24 mouse cellular contexts compared by ENCODE assay signal in genomic region chr9:62450355-62450754, GRCm38 (mm10).
DNase-seq lines count a peak whose midpoint lies in the region; ATAC-seq and TF ChIP-seq lines count a peak whose summit lies in the region.
"Had no signal": no experiment of that assay in that cellular context is flagged by ENCODE, and none has a peak within 500 bp of the region (broad histone marks: within the 10 kb centered on the region; RNA-seq: fewer than 3 reads in every experiment).

No protein-coding gene starts in this region.

- peak; percentile 72 to 78 for DNase-seq in cerebellum, adult 2 months
- DNase-seq in cerebellum, postnatal 4 days (ENCODE audit: low spot score in 2 of 2) = no peak
- no peak for DNase-seq in heart, postnatal 14 days
- no peak for DNase-seq in frontal cortex, postnatal 25 days (ENCODE audit: low spot score in 2 of 2)
- DNase-seq: adrenal gland, postnatal 25 days; gastrocnemius, postnatal 14 days; heart, adult 18-20 months; layer of hippocampus, adult 9-11 months; thymus, adult 18-20 months; thymus, postnatal 36 days had no signal

- 22% methylated on average over 6 of the region's 6 CpGs for WGBS in cerebellum, adult 2 months
- WGBS in heart, embryonic 15.5 days = 64% methylated on average over 6 of the region's 6 CpGs
- WGBS in midbrain, embryonic 13.5 days = 84% methylated on average over 6 of the region's 6 CpGs
- WGBS in midbrain, embryonic 16.5 days = 89% methylated on average over 6 of the region's 6 CpGs
- WGBS in olfactory bulb, adult 2 months = 85% methylated on average over 6 of the region's 6 CpGs

- peaks cover 46% of the 10 kb centered on the region for H3K4me1 ChIP-seq in cerebellum, adult 2 months (ENCODE audit: control insufficient read depth, insufficient read depth, low read length)
- peaks cover 45% of the 10 kb centered on the region for H3K4me1 ChIP-seq in heart, embryonic 15.5 days (replicated peaks)
- peaks cover under 1% of the 10 kb centered on the region; the same call in 1 of the 2 replicates for H3K4me1 ChIP-seq in midbrain, embryonic 13.5 days (replicated peaks)
- H3K4me1 ChIP-seq in midbrain, embryonic 16.5 days (ENCODE audit: control insufficient read depth, insufficient read depth, low read length) = no peaks in the 10 kb centered on the region
- peaks cover 38% of the 10 kb centered on the region for H3K4me1 ChIP-seq in olfactory bulb, adult 2 months (ENCODE audit: control insufficient read depth, insufficient read depth, low read length)
- H3K4me1 ChIP-seq: hindbrain, embryonic 10.5 days had no signal

- intact Hi-C loops in heart, postnatal 14 days (cut with DNase I) = loop anchor here (5.0 kb wide), 1 partner anchor 33 kb away; no protein-coding TSS in a partner anchor

- H3K9me3 ChIP-seq in heart, embryonic 15.5 days (replicated peaks) = no peaks in the 10 kb centered on the region
- no peaks in the 10 kb centered on the region for H3K9me3 ChIP-seq in midbrain, embryonic 13.5 days
- no peaks in the 10 kb centered on the region for H3K9me3 ChIP-seq in midbrain, embryonic 16.5 days (replicated peaks; ENCODE audit: control insufficient read depth, low read length, poor library complexity, severe bottlenecking)
- H3K9me3 ChIP-seq: embryonic facial prominence, embryonic 15.5 days; hindbrain, embryonic 10.5 days; kidney, embryonic 15.5 days; limb, embryonic 15.5 days; lung, embryonic 15.5 days; midbrain, embryonic 15.5 days had no signal

- no peak overlapping the region for H3K4me2 ChIP-seq in heart, embryonic 15.5 days
- H3K4me2 ChIP-seq in midbrain, embryonic 13.5 days (replicated peaks) = no peak overlapping the region
- H3K4me2 ChIP-seq in midbrain, embryonic 16.5 days (ENCODE audit: low read length) = no peak overlapping the region
- H3K4me2 ChIP-seq: embryonic facial prominence, embryonic 15.5 days; kidney, embryonic 15.5 days; limb, embryonic 15.5 days; lung, embryonic 15.5 days; midbrain, embryonic 15.5 days had no signal

- no peak for ATAC-seq in heart, embryonic 15.5 days (replicated peaks; ENCODE audit: insufficient number of reproducible peaks, insufficient read depth, low FRiP score, low read depth)
- ATAC-seq in midbrain, embryonic 13.5 days = no peak
- no peak for ATAC-seq in midbrain, embryonic 16.5 days
- ATAC-seq: forebrain, embryonic 14.5 days; hindbrain, postnatal 0 days; midbrain, embryonic 15.5 days had no signal

- TF ChIP-seq CTCF in cerebellum, adult 2 months (IDR thresholded peaks at IDR 0.05; ENCODE audit: borderline replicate concordance, insufficient read depth, low read depth, low read length) = no peak
- TF ChIP-seq CTCF in olfactory bulb, adult 2 months (IDR thresholded peaks at IDR 0.05; ENCODE audit: insufficient read depth, low read depth, low read length) = no peak

- H3K4me3 ChIP-seq in cerebellum, adult 2 months (replicated peaks; ENCODE audit: insufficient read depth, low read depth, low read length) = no peak overlapping the region
- H3K4me3 ChIP-seq in heart, embryonic 15.5 days = no peak overlapping the region
- no peak overlapping the region for H3K4me3 ChIP-seq in midbrain, embryonic 13.5 days (replicated peaks)
- H3K4me3 ChIP-seq in midbrain, embryonic 16.5 days (ENCODE audit: low read depth, low read length) = no peak overlapping the region
- H3K4me3 ChIP-seq in olfactory bulb, adult 2 months (ENCODE audit: insufficient read depth, low read depth, low read length) = no peak overlapping the region
- H3K4me3 ChIP-seq: embryonic facial prominence, embryonic 15.5 days; hindbrain, embryonic 10.5 days; kidney, embryonic 15.5 days; limb, embryonic 15.5 days; lung, embryonic 15.5 days; midbrain, embryonic 15.5 days; myocyte had no signal

- H3K27me3 ChIP-seq in cerebellum, adult 2 months (ENCODE audit: control insufficient read depth, insufficient read depth, low read length) = no peaks in the 10 kb centered on the region
- H3K27me3 ChIP-seq in heart, embryonic 15.5 days = no peaks in the 10 kb centered on the region
- no peaks in the 10 kb centered on the region for H3K27me3 ChIP-seq in midbrain, embryonic 13.5 days
- no peaks in the 10 kb centered on the region for H3K27me3 ChIP-seq in midbrain, embryonic 16.5 days (ENCODE audit: control insufficient read depth, insufficient read depth, low read depth, low read length)
- H3K27me3 ChIP-seq: embryonic facial prominence, embryonic 15.5 days; kidney, embryonic 15.5 days; limb, embryonic 15.5 days; lung, embryonic 15.5 days; midbrain, embryonic 15.5 days had no signal

- H3K36me3 ChIP-seq in heart, embryonic 15.5 days = no peaks in the 10 kb centered on the region
- H3K36me3 ChIP-seq in midbrain, embryonic 13.5 days = peaks cover 15% of the 10 kb centered on the region
- H3K36me3 ChIP-seq in midbrain, embryonic 16.5 days (ENCODE audit: control insufficient read depth, insufficient read depth, low read length) = no peaks in the 10 kb centered on the region
- H3K36me3 ChIP-seq: embryonic facial prominence, embryonic 15.5 days; limb, embryonic 15.5 days; lung, embryonic 15.5 days; midbrain, embryonic 15.5 days had no signal

- no peak for TF ChIP-seq POLR2A in cerebellum, adult 2 months (IDR thresholded peaks at IDR 0.05; ENCODE audit: borderline replicate concordance, insufficient read depth, low read length)
- no peak for TF ChIP-seq POLR2A in olfactory bulb, adult 2 months (IDR thresholded peaks at IDR 0.05; ENCODE audit: insufficient read depth, low read depth, low read length)

- no peak overlapping the region for H3K9ac ChIP-seq in heart, embryonic 15.5 days
- H3K9ac ChIP-seq in midbrain, embryonic 13.5 days (replicated peaks) = no peak overlapping the region
- H3K9ac ChIP-seq in midbrain, embryonic 16.5 days (ENCODE audit: low read depth, low read length) = no peak overlapping the region
- H3K9ac ChIP-seq: embryonic facial prominence, embryonic 15.5 days; kidney, embryonic 15.5 days; limb, embryonic 15.5 days; liver, embryonic 14.5 days; lung, embryonic 15.5 days; midbrain, embryonic 15.5 days had no signal

- peak overlapping the region; percentile 79 for H3K27ac ChIP-seq in cerebellum, adult 2 months (ENCODE audit: insufficient read depth, low read length)
- H3K27ac ChIP-seq in heart, embryonic 15.5 days = peak overlapping the region; percentile 79
- peak overlapping the region; percentile 11; the same call in 1 of the 2 replicates for H3K27ac ChIP-seq in midbrain, embryonic 13.5 days
- no peak overlapping the region for H3K27ac ChIP-seq in midbrain, embryonic 16.5 days (ENCODE audit: low read length)
- peak overlapping the region; percentile 90 for H3K27ac ChIP-seq in olfactory bulb, adult 2 months (ENCODE audit: insufficient read depth, low read depth, low read length)
- H3K27ac ChIP-seq: embryonic facial prominence, embryonic 15.5 days; hindbrain, embryonic 10.5 days; hindbrain, postnatal 0 days; limb, embryonic 15.5 days; liver, embryonic 14.5 days; lung, embryonic 15.5 days; midbrain, embryonic 15.5 days had no signal

Comparison
In these comparisons a context has a peak if more than half of its experiments do, and no peak if none do; other contexts are left out.
1. DNase-seq: peak in cerebellum, adult 2 months (2 of 2); none in cerebellum, postnatal 4 days (0 of 2), heart, postnatal 14 days (0 of 2) and frontal cortex, postnatal 25 days (0 of 2).